Mouse (Mus musculus): ENCODE measurements around the gene Cphx2.
"Not testable (repeated sequence)": the region's sequence is repeated elsewhere in the genome, so short reads cannot be mapped to it uniquely, and the experiment has no call there.

Cphx2 gene

DNA sequence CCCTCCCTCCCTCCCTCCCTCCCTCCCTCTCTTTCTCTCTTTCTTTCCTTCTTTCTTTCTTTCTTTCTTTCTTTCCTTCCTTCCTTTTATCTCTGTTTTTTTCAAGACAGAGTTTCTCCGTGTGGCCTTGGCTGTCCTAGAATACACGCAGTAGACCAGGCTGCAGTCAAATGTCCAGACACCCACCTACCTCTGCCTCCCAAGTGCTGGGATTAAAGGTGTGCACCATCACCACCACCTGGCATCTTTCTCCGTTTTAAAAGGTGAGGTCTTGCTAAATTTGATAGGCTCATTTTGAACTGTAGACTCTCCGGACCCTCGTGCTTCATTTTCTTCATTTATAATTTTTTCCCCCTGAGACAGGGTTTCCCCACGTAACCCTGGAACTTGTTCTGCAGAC lies at the start of gene Cphx2:
Gene Cphx2 (plus strand): TSS at position 301 of the 400 bp plus-strand sequence.
- not testable (repeated sequence) for DNase-seq

DNA sequence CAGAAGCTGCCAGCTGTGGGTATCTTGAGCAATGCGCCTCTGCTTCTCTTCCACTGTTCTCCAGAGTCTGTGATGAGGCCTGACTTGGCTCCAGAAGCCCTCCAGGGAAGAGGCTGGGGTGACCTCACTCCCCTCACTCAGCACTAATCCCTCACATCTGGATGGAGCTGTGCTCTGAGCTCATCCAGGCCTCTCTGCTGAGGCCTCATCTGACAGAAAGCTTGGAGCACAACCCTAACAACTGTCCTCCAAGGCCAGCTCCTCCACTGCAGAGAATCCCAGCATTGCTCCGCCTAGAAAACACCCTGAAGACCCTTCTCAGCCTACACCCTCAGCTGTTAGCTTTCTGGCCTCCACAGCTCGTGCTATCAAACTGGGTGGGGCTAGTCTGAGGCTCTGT lies 47.0 kb upstream of the Cphx2 start:
- DNase-seq: not testable (repeated sequence)

DNA sequence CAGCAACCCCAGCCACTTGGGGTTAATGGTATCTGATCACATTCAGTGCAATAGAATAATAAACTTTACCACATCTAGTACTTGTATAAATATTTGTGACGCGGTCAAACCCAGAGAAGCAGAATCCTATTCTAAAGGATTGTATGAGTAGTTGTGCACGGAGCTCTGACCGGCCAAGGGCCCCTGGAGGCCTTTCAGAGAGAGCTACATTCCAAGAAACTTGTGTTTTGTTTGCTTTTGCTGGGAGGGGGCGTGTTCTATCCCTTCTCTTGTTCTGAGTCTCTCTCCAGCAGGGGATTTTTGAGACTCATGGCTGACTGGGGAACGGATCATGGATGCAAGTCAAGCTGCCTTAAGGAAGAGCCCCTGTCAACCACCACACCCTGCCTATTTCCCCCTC lies 45.9 kb upstream of the Cphx2 start:
- not testable (repeated sequence) for DNase-seq

DNA sequence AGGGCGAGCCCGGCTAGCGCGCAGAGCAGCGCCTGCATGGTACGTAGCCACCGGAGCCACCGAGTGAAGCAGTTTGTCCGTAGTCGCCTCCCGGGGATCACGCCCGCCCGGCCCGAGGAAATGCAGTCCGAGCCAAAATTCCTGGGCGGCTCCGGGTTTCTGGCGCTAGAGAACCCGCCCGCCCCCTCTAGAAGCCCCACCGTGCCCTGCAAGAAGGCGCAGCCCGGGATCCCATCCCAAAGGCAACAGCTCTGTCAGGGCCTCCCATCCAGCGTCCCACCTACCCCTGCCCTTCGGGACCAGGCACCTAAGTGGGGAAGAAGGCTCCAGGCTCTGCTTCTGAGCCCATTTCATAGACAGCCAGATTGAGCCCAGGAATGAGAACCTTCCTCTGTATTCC lies 38.7 kb upstream of the Cphx2 start, which contains the start of gene Gm9780:
Gene Gm9780 (minus strand): TSS at position 101 of the 400 bp plus-strand sequence.
- not testable (repeated sequence) for DNase-seq

DNA sequence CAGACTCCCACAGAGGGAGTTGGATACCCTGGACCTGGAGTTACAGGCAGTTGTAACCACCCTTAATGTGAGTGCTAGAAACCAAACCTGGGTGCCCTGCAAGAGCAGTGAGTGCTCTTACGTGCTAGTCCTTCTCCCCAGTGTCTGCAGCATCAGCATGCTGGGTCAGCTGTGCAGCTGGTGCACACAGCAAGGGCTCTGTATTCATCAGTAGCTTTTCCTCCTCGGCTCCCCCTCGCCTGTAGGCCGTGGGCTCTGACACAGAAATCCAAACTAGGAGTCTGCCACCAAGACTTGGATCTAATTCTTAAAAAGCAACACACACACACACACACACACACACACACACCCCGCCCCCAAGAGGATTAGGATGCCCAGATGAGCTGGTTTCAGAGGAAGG lies 36.3 kb upstream of the Cphx2 start:
- not testable (repeated sequence) for DNase-seq

DNA sequence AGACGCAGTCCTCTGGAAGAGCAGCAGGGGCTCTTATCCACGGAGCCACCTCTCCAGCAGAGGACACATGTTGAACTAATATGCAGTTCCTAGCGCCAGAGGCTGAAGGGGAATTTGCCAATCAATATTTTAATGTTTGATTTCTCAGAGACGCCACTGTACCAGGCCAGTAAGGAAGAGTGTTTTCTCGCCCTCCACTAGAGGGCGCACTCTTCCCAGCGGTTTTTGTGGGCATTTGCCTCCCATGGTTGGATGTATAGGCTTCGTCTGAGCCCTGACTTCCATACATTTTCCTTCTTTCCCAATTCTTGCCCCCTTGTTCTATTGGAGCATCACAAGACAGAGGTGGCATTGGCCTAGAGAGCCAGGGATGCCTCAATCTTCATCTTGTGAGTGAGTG lies 34.3 kb upstream of the Cphx2 start:
- not testable (repeated sequence) for DNase-seq

DNA sequence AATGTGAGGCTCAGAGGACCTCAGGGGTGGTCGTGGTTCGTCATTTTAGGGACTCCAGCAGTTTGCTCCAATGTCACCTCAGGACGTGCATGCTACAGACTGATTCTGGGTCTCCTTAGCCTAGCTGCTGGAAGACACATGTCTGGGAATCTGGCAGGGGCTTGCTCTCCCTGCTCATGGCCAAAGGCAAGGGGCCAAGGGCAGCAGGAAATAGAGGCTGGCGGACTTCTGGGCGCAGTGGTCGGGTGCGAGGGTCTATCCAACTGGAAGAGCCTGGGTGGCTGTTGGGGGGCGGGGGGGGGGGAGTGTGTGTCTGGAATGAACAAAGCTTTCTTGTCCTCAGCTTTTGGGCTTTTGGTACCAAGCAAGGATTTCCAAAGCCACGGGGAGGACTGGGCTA lies 32.5 kb upstream of the Cphx2 start:
- not testable (repeated sequence) for DNase-seq

DNA sequence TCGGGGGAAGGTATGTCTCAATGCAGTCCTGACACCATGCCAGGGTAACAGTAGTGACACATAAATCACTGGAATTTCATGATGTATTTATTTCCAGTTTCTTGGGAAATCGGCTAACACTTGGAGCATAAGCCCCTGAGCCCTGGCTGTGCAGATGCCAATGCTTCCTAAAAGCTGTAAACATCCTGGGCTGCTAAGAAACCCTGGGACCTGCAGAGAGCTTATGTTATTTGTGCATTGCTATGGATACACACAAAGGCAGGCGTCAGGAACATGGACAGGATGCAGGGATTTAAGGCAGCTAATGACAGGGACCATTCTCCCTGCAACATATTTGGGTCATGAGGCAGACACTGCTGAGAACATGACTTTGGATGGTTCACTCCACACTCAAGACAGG lies 23.1 kb upstream of the Cphx2 start:
- DNase-seq: not testable (repeated sequence)

DNA sequence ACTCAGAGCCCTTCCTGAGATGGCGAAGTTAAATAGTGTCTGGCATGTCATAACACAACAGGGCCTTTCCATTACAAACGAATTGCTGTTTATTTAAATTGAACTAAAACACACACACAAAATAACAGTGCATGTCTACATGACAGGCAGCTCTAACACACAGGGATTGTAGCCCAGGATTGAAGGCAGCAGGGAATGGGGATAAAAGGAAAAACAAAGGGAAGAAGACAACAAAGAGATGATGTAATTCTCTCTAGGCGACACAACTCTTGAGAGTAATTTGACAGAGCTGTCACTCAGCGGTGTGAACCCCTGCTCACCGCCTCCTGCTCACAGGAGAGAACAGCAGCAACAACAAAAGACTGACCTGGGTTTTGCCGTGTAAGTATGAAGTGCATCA lies 22.0 kb upstream of the Cphx2 start:
- not testable (repeated sequence) for DNase-seq

DNA sequence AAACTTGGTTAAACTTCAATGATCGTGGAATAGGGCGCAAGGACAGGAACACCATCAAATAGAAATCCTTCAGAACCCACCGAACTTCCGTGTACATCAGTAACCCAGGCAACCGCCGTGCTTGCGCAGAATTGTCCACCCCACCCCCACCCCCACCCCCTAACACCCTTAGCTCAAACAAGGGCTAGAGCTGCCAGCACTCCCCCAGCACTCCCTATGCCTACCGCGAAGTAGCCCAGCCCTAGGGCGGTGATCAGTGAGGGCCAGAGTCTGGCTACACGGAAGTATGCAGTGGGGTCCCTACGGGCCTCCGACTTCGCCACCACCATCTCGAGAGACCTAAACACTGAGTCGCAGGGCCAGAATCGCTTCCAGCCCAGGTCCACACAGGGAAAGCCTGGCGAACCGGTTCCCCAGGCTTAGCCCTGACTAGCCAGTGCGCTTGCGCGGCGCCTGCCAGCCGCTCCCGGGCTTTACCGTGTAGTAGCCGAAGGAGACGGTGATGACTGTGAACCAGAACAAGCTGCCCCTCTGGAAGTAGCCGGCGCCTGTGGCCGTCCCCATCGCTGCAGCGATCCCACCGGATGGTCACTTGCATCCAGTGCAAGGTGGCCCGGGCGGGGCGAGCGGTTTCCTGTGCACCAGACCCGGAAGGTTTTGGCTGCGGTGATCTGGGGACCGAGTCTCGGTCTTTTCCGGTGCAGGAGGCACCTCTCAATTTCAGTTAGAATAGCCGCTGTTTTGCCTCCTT lies 14.6 kb upstream of the Cphx2 start:
- DNase-seq: not testable (repeated sequence)

DNA sequence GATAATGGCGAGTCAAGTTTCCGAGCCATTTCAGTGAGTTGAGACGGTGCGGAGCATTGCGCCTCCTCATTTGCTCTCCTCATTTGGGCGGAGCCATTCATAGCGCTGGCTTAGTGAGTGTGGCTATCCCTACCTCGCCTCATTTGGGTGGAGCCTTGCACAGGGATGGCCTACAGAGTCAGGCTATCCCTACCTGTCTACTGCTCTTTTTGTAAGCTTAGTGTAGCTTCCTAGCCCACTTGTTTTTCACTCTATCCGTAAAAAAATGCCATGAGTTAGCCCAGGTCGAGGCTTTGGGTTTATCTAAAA lies 14.0 kb upstream of the Cphx2 start, which contains the start of gene Tmem254c:
Gene Tmem254c (minus strand): TSS at position 31 of the 309 bp plus-strand sequence.
- DNase-seq: not testable (repeated sequence)

DNA sequence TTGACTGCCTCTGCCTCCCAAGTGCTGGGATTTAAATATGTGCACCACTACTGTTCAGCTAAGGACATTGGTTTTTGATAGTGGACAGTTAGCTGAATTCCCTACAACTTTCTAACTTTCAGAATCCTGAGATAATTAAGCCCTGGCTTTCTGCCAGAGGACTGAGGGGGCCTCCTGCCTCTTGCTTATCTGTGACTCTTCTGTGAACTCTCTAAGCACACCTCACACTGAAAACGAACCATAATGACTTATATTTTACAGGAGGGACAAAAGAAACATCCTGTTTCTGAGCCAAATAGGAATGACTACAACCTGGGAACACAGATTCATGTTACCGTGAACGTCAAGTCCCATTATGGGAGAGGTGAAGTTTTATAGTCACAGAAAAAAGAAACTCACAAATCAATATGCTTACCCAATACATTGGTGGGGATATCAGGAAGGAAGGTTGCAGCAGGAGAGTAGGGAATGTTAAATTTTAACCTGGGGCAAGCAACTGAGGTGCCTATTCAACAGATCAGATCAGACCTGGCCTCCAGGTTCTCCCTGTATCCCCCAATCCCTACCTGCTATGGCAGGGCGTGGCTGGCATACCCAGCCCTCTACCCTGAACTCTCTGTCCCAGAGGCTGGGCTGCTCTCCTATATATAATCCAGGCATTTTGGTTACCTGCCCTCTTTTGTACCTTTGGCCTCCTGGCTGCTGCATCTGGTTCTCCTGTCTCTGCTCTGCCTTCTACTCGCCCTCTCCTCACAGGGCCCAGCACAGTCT lies 4.5 kb upstream of the Cphx2 start:
- not testable (repeated sequence) for DNase-seq

DNA sequence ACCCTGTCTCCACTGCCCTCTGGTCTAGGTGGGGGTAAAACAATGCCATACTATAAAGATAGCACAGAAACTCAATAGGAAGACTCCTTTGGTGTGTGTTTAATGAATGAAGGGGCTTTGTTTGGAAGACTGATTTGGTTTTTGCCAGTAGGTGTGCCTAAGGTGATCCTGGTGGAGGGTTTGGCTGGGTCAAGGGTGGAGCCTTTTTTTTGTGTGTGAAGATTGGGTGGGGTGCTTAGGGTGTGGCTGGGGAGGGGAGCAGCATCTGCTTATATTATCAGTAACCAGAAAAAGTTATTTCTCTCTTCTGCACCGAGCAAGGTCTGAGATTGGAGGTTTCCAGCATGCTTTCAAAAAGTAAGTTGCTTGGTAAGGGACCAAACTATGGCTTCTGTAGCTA lies 681 bp downstream of the Cphx2 start, which contains the start of gene Cphx3:
Gene Cphx3 (plus strand): TSS at position 301 of the 400 bp plus-strand sequence.
- DNase-seq: not testable (repeated sequence)

DNA sequence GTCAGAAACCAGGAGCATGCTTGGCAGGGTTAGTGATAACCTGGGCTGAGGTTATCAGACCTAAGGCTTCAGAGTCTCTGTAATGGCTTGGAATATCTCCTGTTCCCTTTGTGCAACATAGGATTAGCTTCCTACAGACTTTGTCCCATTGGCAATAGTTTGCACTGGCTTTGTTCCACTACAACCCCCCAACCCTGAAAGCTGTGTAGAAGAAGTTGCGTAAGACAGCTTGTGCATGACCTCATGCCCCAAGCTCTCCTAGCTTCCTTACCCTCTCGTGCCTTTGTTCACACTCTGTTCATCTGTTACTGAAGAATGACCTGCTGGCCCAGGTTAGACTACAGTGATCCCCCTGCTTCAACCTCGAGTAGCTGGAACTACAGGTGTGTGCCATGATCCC lies 16.3 kb downstream of the Cphx2 start:
- not testable (repeated sequence) for DNase-seq

DNA sequence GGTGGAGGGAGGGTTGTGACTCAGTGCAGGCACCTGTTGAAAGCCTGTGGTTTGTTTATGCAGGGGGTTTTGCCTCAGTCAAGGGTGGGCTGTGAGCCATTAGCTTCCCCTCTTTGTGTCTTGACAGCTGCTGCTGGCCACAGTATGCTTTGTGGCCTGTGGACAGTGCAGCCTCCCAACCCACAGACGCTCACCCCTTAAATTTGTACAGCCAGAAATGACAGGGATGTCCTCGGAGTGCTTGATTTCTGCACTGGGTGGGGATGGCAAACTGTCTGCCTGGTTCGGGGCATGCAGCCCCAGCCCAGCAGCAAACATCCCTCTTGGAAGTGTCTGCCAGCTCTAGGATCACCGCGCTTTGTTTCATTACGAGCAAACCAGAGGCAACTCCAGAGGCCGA lies 36.8 kb downstream of the Cphx2 start, which contains the start of gene Duxbl2:
Gene Duxbl2 (plus strand): TSS at position 200 of the 400 bp plus-strand sequence.
- DNase-seq: not testable (repeated sequence)

DNA sequence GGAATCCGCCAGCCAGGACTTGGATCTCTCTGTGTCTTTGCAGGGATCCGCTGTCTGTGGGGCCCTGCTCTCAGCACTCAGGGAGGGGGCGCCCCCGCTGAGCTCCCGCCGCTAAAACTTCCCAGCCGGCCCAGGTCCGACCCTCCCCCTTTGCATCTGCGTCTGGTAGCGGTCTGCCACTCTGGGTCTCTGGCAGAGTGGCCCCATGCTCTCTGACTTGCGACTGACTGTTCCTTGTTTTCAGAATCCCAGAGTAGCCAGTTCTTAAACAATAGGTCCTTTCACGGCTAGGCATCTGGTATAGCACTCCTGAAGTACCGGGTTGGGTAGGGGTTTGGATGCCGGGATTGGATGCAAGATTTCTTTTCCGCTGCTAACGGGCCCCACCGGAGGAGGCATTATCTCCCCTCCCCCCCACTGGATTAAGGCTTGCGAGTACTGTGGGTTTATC lies 37.3 kb downstream of the Cphx2 start:
- not testable (repeated sequence) for DNase-seq

DNA sequence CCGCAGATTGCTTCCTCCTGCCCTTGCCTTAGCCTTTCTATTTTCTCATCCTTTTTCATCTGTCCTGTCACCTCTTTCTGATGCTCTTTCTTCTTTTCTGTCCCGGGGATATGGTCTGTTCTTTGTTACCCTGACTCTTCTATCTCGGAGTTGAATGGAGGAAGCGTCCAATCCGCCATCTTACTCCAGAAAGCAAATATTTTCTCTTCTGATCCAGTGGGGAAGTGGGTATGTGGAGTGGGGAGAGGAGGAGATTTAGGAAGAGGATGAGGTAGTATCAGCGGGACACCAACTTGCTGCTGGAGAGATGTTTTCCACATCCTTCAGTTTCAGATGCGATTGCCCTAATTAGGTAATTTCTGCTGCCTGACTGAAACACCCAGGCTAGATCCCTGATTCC lies 37.8 kb downstream of the Cphx2 start:
- not testable (repeated sequence) for DNase-seq
